Mouse (Mus musculus) stomach, embryonic 14.5 days (tissue): Measurements from ENCODE around the gene Mb21d2. TPM values are rescaled to one million over a fixed set of nuclear protein-coding genes. Genes with fewer than 3 reads are reported as not detected.

Experiments used
- ATAC-seq: fragments of 200-750 bp; cut with Nextera tagmentation; 2 replicates; pipeline ENCODE4 v1.8.0; 2017; ENCODE audit warnings: low read depth, moderate TSS enrichment; ENCODE audit not compliant: insufficient number of reproducible peaks, insufficient read depth, low FRiP score
- H3K27ac ChIP-seq: fragments of 300-500 bp; sonication (generic); 2 replicates; pipeline ENCODE4 v1.5.1; 2014; ENCODE audit warnings: mild to moderate bottlenecking, low read length, moderate library complexity, mixed read lengths
- H3K27me3 ChIP-seq: fragments of 300-500 bp; sonication (generic); 2 replicates; pipeline ENCODE4 v1.6.1; 2014; ENCODE audit warnings: low read length, control low read depth, mixed read lengths; ENCODE audit not compliant: control insufficient read depth, insufficient read depth
- H3K36me3 ChIP-seq: fragments of 300-500 bp; sonication (generic); 2 replicates; pipeline ENCODE4 v1.6.1; 2014; ENCODE audit warnings: mild to moderate bottlenecking, control low read depth, low read length, moderate library complexity, mixed read lengths; ENCODE audit not compliant: control insufficient read depth, insufficient read depth
- H3K4me1 ChIP-seq: fragments of 300-500 bp; sonication (generic); 2 replicates; pipeline ENCODE4 v1.6.1; 2014; ENCODE audit warnings: low read length, control low read depth, mixed read lengths; ENCODE audit not compliant: control insufficient read depth, insufficient read depth
- H3K4me2 ChIP-seq: fragments of 300-500 bp; sonication (generic); replicated peaks from 2 replicates; pipeline ENCODE4 v1.6.1; 2014; ENCODE audit warnings: low read depth, low read length, control low read depth
- H3K4me3 ChIP-seq: fragments of 300-500 bp; sonication (generic); 2 replicates; pipeline ENCODE4 v1.5.1; 2014; ENCODE audit warnings: low read depth, low read length, control low read depth
- H3K9ac ChIP-seq: fragments of 300-500 bp; sonication (generic); replicated peaks from 2 replicates; pipeline ENCODE4 v1.6.1; 2014; ENCODE audit warnings: low read depth, mild to moderate bottlenecking, control low read depth, low read length, moderate library complexity, mixed read lengths
- H3K9me3 ChIP-seq: fragments of 300-500 bp; sonication (generic); 2 replicates; pipeline ENCODE4 v1.6.1; 2016; ENCODE audit warnings: low read depth, low read length, control low read depth; ENCODE audit not compliant: control insufficient read depth
- WGBS: fragments of 180-500 bp; shearing (Covaris S2); extraction: QIAGEN DNeasy Blood & Tissue Kit; methylation state at CpG from one replicate; pipeline ENCODE4 v1.1.7; 2014; 5-methylcytosine and 5-hydroxymethylcytosine counted together
- polyA plus RNA-seq: library from polyadenylated mRNA; unstranded; fragments of >200 nt; fragmentation: Nextera tagmentation; extraction: Ambion mirVana; gene quantifications from 2 replicates; pipeline ENCODE4 v1.2.1, GENCODE M21; 2014

The Mb21d2 gene
- polyA plus RNA-seq, 1 experiment from 2014 or later = 8.4 TPM

GRCm38 (mm10) chr16:28846123-28846522, 83.3 kb downstream of the Mb21d2 start:
- ATAC-seq = no peak
- Histone ChIP-seq H3K9ac (no peak overlapping the region), H3K9me3 (no peaks in the 10 kb centered on the region; the same call in 1 of the 2 replicates)

GRCm38 (mm10) chr16:28845336-28845735, 84.1 kb downstream of the Mb21d2 start:
- Histone ChIP-seq H3K4me2 (no peak overlapping the region), H3K27me3 (no peaks in the 10 kb centered on the region), H3K27ac (no peak overlapping the region), H3K36me3 (no peaks in the 10 kb centered on the region), H3K9ac (no peak overlapping the region), H3K4me3 (no peak overlapping the region), H3K4me1 (no peaks in the 10 kb centered on the region), H3K9me3 (no peaks in the 10 kb centered on the region; the same call in 1 of the 2 replicates)
- 74% methylated on average over 3 of the region's 3 CpGs for WGBS
- ATAC-seq = no peak

More at GRCm38 (mm10) chr16:28846123-28846522, 83.3 kb downstream of the Mb21d2 start:
- H3K4me3 ChIP-seq = no peak overlapping the region
- no peaks in the 10 kb centered on the region for H3K27me3 ChIP-seq
- H3K27ac ChIP-seq = no peak overlapping the region
- H3K4me1 ChIP-seq = peaks cover 5% of the 10 kb centered on the region; the same call in 1 of the 2 replicates
- WGBS = 73% methylated on average over 11 of the region's 11 CpGs
- H3K4me2 ChIP-seq = no peak overlapping the region
- no peaks in the 10 kb centered on the region for H3K36me3 ChIP-seq

DNA sequence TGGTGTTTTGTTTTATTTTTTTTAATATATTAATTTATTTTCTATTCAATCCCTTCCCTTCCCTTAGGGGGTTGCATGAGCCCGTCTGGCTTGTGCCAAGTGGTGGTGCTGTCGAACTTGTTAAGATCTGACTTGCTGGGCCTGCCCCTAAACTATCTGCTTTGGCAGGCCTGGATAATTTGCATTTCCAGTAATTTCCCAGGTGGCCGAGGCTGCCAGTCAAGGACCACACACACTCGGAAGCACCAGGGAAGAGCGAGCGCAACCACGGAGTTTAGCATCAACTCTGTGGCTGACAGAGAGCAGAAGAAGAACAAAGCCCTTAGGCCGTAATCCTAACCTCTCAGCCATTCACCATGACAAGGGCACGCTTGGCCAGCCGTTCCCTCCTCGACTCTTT, 88.4 kb downstream of the Mb21d2 start:
- no peaks in the 10 kb centered on the region; the same call in 1 of the 2 replicates for H3K36me3 ChIP-seq
- H3K9me3 ChIP-seq = no peaks in the 10 kb centered on the region
- H3K27ac ChIP-seq = no peak overlapping the region
- no peaks in the 10 kb centered on the region for H3K4me1 ChIP-seq
- H3K4me2 ChIP-seq = no peak overlapping the region
- WGBS = 20% methylated on average over 11 of the region's 11 CpGs
- no peak overlapping the region for H3K9ac ChIP-seq
- H3K4me3 ChIP-seq = no peak overlapping the region
- no peaks in the 10 kb centered on the region for H3K27me3 ChIP-seq
- peak; percentile 20; the same call in 1 of the 2 replicates for ATAC-seq

DNA sequence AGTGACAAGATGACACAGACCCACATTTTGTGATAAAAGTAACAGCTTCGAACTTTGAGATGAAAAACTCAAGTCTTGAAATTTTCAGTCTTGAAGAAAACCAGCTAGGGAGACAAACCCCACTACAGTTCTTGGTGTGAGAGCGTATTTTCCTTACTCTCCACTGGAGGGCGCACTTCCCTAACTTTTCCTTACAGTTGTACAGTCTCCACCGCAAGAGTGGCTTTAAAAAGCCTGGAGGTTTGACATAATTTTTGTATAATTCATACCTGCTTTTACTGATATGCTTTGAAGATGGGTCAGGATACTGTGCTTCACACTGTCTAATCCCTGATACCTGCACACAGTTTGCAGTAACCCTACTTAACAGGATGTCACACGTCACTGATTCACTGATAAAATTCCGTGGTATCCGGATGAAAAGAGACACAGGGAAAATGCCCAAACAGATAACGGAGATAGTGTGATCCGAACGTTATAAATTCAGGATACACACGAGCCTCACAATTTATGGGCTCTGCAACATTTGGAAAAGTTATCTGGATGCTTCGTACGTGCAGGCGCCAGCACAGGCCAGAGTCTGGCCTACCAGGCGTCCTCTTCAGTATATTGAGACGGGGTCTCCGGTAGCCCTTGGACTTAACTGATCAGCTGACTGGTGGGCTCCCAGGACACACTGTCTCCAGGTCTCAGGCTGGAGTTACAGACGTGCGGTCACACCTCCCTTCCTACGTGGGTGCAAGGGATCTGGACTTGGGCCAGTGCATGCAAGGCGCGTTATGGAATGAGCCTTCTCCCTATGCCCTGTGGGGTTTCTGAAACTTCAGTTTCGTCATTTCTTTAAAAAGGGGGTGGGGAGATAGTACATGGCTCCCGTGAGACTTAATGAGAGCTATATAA, 89.1 kb downstream of the Mb21d2 start:
- Histone ChIP-seq H3K9ac (no peak overlapping the region), H3K9me3 (no peaks in the 10 kb centered on the region), H3K4me3 (no peak overlapping the region), H3K27me3 (no peaks in the 10 kb centered on the region), H3K27ac (no peak overlapping the region; the same call in 1 of the 2 replicates), H3K4me1 (no peaks in the 10 kb centered on the region), H3K4me2 (no peak overlapping the region), H3K36me3 (no peaks in the 10 kb centered on the region; the same call in 1 of the 2 replicates)
- WGBS = 47% methylated on average over 24 of the region's 24 CpGs
- peak; percentile 30; the same call in 1 of the 2 replicates for ATAC-seq

DNA sequence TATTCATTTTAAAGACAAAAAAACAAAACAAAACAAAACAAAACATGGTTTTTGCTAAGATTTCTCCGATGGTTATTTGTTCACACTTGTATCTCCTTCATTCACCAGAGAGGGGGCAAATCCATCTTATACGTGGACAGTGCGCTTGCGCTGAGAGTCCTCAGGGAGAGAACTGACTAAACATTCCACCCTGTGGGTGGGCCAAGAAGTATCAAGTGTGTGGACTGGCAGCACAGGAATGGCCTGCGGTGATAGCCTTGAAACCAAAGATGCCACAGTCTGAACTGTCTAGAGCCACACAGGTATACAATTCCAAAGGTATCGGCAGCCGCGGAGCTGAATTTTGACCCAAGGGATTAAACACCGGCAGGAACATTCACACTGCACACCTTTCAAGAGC, 89.9 kb downstream of the Mb21d2 start:
- H3K4me1 ChIP-seq = no peaks in the 10 kb centered on the region
- no peaks in the 10 kb centered on the region for H3K27me3 ChIP-seq
- H3K9ac ChIP-seq = no peak overlapping the region
- H3K36me3 ChIP-seq = no peaks in the 10 kb centered on the region; the same call in 1 of the 2 replicates
- no peak for ATAC-seq
- H3K9me3 ChIP-seq = no peaks in the 10 kb centered on the region
- H3K27ac ChIP-seq = no peak overlapping the region
- WGBS = 80% methylated on average over 9 of the region's 9 CpGs
- no peak overlapping the region for H3K4me2 ChIP-seq
- H3K4me3 ChIP-seq = no peak overlapping the region

DNA sequence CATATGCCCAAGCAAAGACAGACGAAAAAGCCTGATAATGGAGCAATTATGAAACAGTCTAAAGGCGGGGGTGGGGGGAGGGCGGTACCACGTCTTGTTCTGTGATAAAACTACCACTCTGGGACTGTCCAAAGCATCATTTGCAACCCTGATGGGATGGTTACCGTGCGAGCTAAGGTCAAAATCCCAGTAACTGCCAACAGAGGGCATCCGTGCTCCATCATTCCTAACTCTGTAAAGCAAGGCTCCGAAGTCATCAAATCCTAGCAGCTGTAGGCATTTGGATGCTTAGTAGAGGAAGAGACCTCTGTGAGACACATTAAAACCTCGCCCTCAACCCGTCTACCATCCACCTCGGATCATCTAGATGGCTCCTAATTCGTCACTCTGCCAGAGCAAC, 91.5 kb downstream of the Mb21d2 start:
- no peak overlapping the region for H3K9ac ChIP-seq
- no peak overlapping the region for H3K27ac ChIP-seq
- H3K27me3 ChIP-seq = no peaks in the 10 kb centered on the region
- H3K4me1 ChIP-seq = no peaks in the 10 kb centered on the region
- no peaks in the 10 kb centered on the region for H3K9me3 ChIP-seq
- WGBS = 17% methylated on average over 12 of the region's 12 CpGs
- no peak overlapping the region for H3K4me3 ChIP-seq
- no peaks in the 10 kb centered on the region; the same call in 1 of the 2 replicates for H3K36me3 ChIP-seq
- H3K4me2 ChIP-seq = no peak overlapping the region
- ATAC-seq = no peak

GRCm38 (mm10) chr16:28832085-28832635, 97.3 kb downstream of the Mb21d2 start:
- 67% methylated on average over 12 of the region's 12 CpGs for WGBS
- ATAC-seq = no peak

GRCm38 (mm10) chr16:28829263-28829955, 100.1 kb downstream of the Mb21d2 start:
- no peak for ATAC-seq
- H3K9ac ChIP-seq = no peak overlapping the region
- H3K4me1 ChIP-seq = no peaks in the 10 kb centered on the region
- H3K27me3 ChIP-seq = no peaks in the 10 kb centered on the region
- H3K4me3 ChIP-seq = no peak overlapping the region
- no peaks in the 10 kb centered on the region for H3K9me3 ChIP-seq
- H3K36me3 ChIP-seq = 0 out of 2 replicates have a peak, but pooled peaks cover 4% of the 10 kb centered on the region
- no peak overlapping the region for H3K27ac ChIP-seq
- 89% methylated on average over 10 of the region's 10 CpGs for WGBS
- H3K4me2 ChIP-seq = no peak overlapping the region

More at GRCm38 (mm10) chr16:28832085-28832635, 97.3 kb downstream of the Mb21d2 start:
- no peak overlapping the region for H3K4me3 ChIP-seq
- no peaks in the 10 kb centered on the region for H3K27me3 ChIP-seq
- no peak overlapping the region for H3K27ac ChIP-seq
- no peak overlapping the region for H3K9ac ChIP-seq
- H3K9me3 ChIP-seq = no peaks in the 10 kb centered on the region
- 0 out of 2 replicates have a peak, but pooled peaks cover 4% of the 10 kb centered on the region for H3K36me3 ChIP-seq
- no peak overlapping the region for H3K4me2 ChIP-seq
- no peaks in the 10 kb centered on the region for H3K4me1 ChIP-seq
